ENCODE assay signal across 7 mouse cellular contexts in genomic region chr6:48675400-48675930, GRCm38 (mm10). TPM values are rescaled to one million over a fixed set of nuclear protein-coding genes. Genes with fewer than 3 reads are reported as not detected.
DNase-seq lines count a peak whose midpoint lies in the region; ATAC-seq and TF ChIP-seq lines count a peak whose summit lies in the region.

No protein-coding gene starts in this region.

- DNase-seq in left cerebral cortex, adult 2 months (ENCODE audit: extremely low spot score in 1 of 2, low spot score in 2 of 2) = no peak
- DNase-seq in left cerebral cortex, postnatal 4 days = no peak
- peak; percentile 20 for DNase-seq in brain, embryonic 14.5 days (ENCODE audit: low read depth)
- DNase-seq in hindbrain, embryonic 14.5 days (ENCODE audit: low spot score) = no peak
- peak; percentile 21 for DNase-seq in midbrain, embryonic 14.5 days
- no peak for DNase-seq in layer of hippocampus, adult 2 months (ENCODE audit: low spot score in 2 of 2)
- DNase-seq in adrenal gland, postnatal 10 days = no peak

- H3K9ac ChIP-seq in hindbrain, embryonic 14.5 days = no peak overlapping the region
- no peak overlapping the region for H3K9ac ChIP-seq in midbrain, embryonic 14.5 days (replicated peaks; ENCODE audit: low read length)

- no peak for TF ChIP-seq CTCF in left cerebral cortex, adult 2 months (IDR thresholded peaks at IDR 0.05)
- no peak for TF ChIP-seq CTCF in brain, embryonic 14.5 days (IDR thresholded peaks at IDR 0.05; ENCODE audit: borderline replicate concordance, extremely low read depth, insufficient read depth, insufficient read length)
- no peak for TF ChIP-seq CTCF in layer of hippocampus, adult 2 months (conservative IDR thresholded peaks at IDR 0.05)

- no peaks in the 10 kb centered on the region for H3K9me3 ChIP-seq in hindbrain, embryonic 14.5 days (ENCODE audit: control insufficient read depth, low read length)
- no peaks in the 10 kb centered on the region for H3K9me3 ChIP-seq in midbrain, embryonic 14.5 days (ENCODE audit: control insufficient read depth, low read length)

- intact Hi-C loops in left cerebral cortex, adult 2 months (cut with DNase I) = no loop called here
- intact Hi-C loops in left cerebral cortex, postnatal 4 days (cut with DNase I) = no loop called here

- H3K27ac ChIP-seq in left cerebral cortex, adult 2 months = no peak overlapping the region
- no peak overlapping the region for H3K27ac ChIP-seq in hindbrain, embryonic 14.5 days
- no peak overlapping the region for H3K27ac ChIP-seq in midbrain, embryonic 14.5 days (replicated peaks; ENCODE audit: low read depth, low read length)
- H3K27ac ChIP-seq in layer of hippocampus, adult 2 months = no peak overlapping the region

- no peak for ATAC-seq in hindbrain, embryonic 14.5 days (ENCODE audit: low FRiP score)
- ATAC-seq in midbrain, embryonic 14.5 days (ENCODE audit: low FRiP score, low TSS enrichment) = no peak

- TF ChIP-seq POLR2A in brain, embryonic 14.5 days (IDR thresholded peaks at IDR 0.05; ENCODE audit: borderline replicate concordance, extremely low read depth, insufficient read depth, insufficient read length, poor library complexity, severe bottlenecking) = no peak

- no peaks in the 10 kb centered on the region for H3K27me3 ChIP-seq in hindbrain, embryonic 14.5 days (ENCODE audit: control insufficient read depth, insufficient read depth, low read length)
- H3K27me3 ChIP-seq in midbrain, embryonic 14.5 days (ENCODE audit: control insufficient read depth, insufficient read depth, low read length) = no peaks in the 10 kb centered on the region

- WGBS in hindbrain, embryonic 14.5 days = 43% methylated on average over 10 of the region's 10 CpGs
- WGBS in midbrain, embryonic 14.5 days = 43% methylated on average over 10 of the region's 10 CpGs

- H3K36me3 ChIP-seq in hindbrain, embryonic 14.5 days (replicated peaks; ENCODE audit: control insufficient read depth, insufficient read depth) = no peaks in the 10 kb centered on the region
- no peaks in the 10 kb centered on the region for H3K36me3 ChIP-seq in midbrain, embryonic 14.5 days (ENCODE audit: control insufficient read depth, insufficient read depth, low read length)

- peak overlapping the region; percentile 13; the same call in 1 of the 2 replicates for H3K4me3 ChIP-seq in left cerebral cortex, adult 2 months
- H3K4me3 ChIP-seq in hindbrain, embryonic 14.5 days (replicated peaks; ENCODE audit: low read length) = no peak overlapping the region; the same call in 1 of the 2 replicates
- H3K4me3 ChIP-seq in midbrain, embryonic 14.5 days (replicated peaks; ENCODE audit: low read depth, low read length) = no peak overlapping the region
- no peak overlapping the region; the same call in 1 of the 2 replicates for H3K4me3 ChIP-seq in layer of hippocampus, adult 2 months

- H3K4me1 ChIP-seq in hindbrain, embryonic 14.5 days (replicated peaks; ENCODE audit: control insufficient read depth, insufficient read depth, low read length) = no peaks in the 10 kb centered on the region
- no peaks in the 10 kb centered on the region for H3K4me1 ChIP-seq in midbrain, embryonic 14.5 days (ENCODE audit: control insufficient read depth, insufficient read depth, low read length)

- H3K4me2 ChIP-seq in hindbrain, embryonic 14.5 days (replicated peaks) = peak overlapping the region; percentile 29
- H3K4me2 ChIP-seq in midbrain, embryonic 14.5 days (ENCODE audit: low read length) = peak overlapping the region; percentile 29; the same call in 1 of the 2 replicates

RNA-seq across cellular contexts. Expression of gene Gimap9, which starts 0.5 kb away (rescaled TPM):
- total RNA-seq in left cerebral cortex, adult 2 months (2021) = under 1 TPM; 0.57 to 0.75 TPM
- 1 to 10 TPM; 1.1 to 1.3 TPM for total RNA-seq in left cerebral cortex, postnatal 4 days (2021)
- 1.6 and 1.7 TPM in 2 replicates for polyA plus RNA-seq in brain, embryonic 14.5 days (2012; rRNA removed)
- 1.2 and 1.6 TPM in 2 replicates for polyA plus RNA-seq in hindbrain, embryonic 14.5 days (2014; fragmentation: Nextera tagmentation; extraction: Ambion mirVana)
- 0.98 and 2.1 TPM in 2 replicates for polyA plus RNA-seq in midbrain, embryonic 14.5 days (2014; fragmentation: Nextera tagmentation; extraction: Ambion mirVana)
- under 1 TPM; 0.42 to 0.44 TPM for total RNA-seq in layer of hippocampus, adult 2 months (2021)
- total RNA-seq in adrenal gland, postnatal 10 days (2021) = 1 to 10 TPM; 9.0 TPM

RNA-seq across cellular contexts. Expression of gene Gimap4, which starts 8.9 kb away (rescaled TPM):
- total RNA-seq in left cerebral cortex, adult 2 months (2021) = under 1 TPM in 1 of 2 experiments, not detected in 1; 0.33 TPM
- total RNA-seq in left cerebral cortex, postnatal 4 days (2021) = 1 to 10 TPM in 1 of 2 experiments, under 1 TPM in 1; 0.77 to 1.4 TPM
- polyA plus RNA-seq in brain, embryonic 14.5 days (2012; rRNA removed) = 1.2 and 1.6 TPM in 2 replicates
- polyA plus RNA-seq in hindbrain, embryonic 14.5 days (2014; fragmentation: Nextera tagmentation; extraction: Ambion mirVana) = 1.5 and 1.9 TPM in 2 replicates
- 0.63 and 1.4 TPM in 2 replicates for polyA plus RNA-seq in midbrain, embryonic 14.5 days (2014; fragmentation: Nextera tagmentation; extraction: Ambion mirVana)
- total RNA-seq in layer of hippocampus, adult 2 months (2021) = not detected
- 10 to 100 TPM; 50.2 to 52.8 TPM for total RNA-seq in adrenal gland, postnatal 10 days (2021)

RNA-seq across cellular contexts. Expression of gene Gimap8, which starts 28.4 kb away (rescaled TPM):
- under 1 TPM; 0.77 to 0.81 TPM for total RNA-seq in left cerebral cortex, adult 2 months (2021)
- total RNA-seq in left cerebral cortex, postnatal 4 days (2021) = 1 to 10 TPM; 1.2 to 1.6 TPM
- 0.81 and 1.6 TPM in 2 replicates for polyA plus RNA-seq in brain, embryonic 14.5 days (2012; rRNA removed)
- 0.12 and 0.16 TPM in 2 replicates for polyA plus RNA-seq in hindbrain, embryonic 14.5 days (2014; fragmentation: Nextera tagmentation; extraction: Ambion mirVana)
- polyA plus RNA-seq in midbrain, embryonic 14.5 days (2014; fragmentation: Nextera tagmentation; extraction: Ambion mirVana) = 0.17 and 0.32 TPM in 2 replicates
- under 1 TPM; 0.81 to 0.97 TPM for total RNA-seq in layer of hippocampus, adult 2 months (2021)
- 10 to 100 TPM; 11.7 to 14.8 TPM for total RNA-seq in adrenal gland, postnatal 10 days (2021)

RNA-seq across cellular contexts. Expression of gene Gimap6, which starts 32.6 kb away (rescaled TPM):
- 1 to 10 TPM; 4.9 to 5.1 TPM for total RNA-seq in left cerebral cortex, adult 2 months (2021)
- total RNA-seq in left cerebral cortex, postnatal 4 days (2021) = 1 to 10 TPM; 6.0 to 6.3 TPM
- polyA plus RNA-seq in brain, embryonic 14.5 days (2012; rRNA removed) = 3.5 and 5.2 TPM in 2 replicates
- polyA plus RNA-seq in hindbrain, embryonic 14.5 days (2014; fragmentation: Nextera tagmentation; extraction: Ambion mirVana) = 7.2 and 8.7 TPM in 2 replicates
- 3.9 and 8.0 TPM in 2 replicates for polyA plus RNA-seq in midbrain, embryonic 14.5 days (2014; fragmentation: Nextera tagmentation; extraction: Ambion mirVana)
- total RNA-seq in layer of hippocampus, adult 2 months (2021) = 1 to 10 TPM; 4.2 to 5.5 TPM
- total RNA-seq in adrenal gland, postnatal 10 days (2021) = 10 to 100 TPM; 70.8 to 75.9 TPM

RNA-seq across cellular contexts. Expression of gene Gm28053, which starts 42.9 kb away (rescaled TPM):
- total RNA-seq in left cerebral cortex, adult 2 months (2021) = 1 to 10 TPM in 1 of 2 experiments, not detected in 1; 1.9 TPM
- total RNA-seq in left cerebral cortex, postnatal 4 days (2021) = not detected
- polyA plus RNA-seq in brain, embryonic 14.5 days (2012; rRNA removed) = 0.40 TPM in 1 of 2 replicates, not detected in the other
- 0.71 TPM in 1 of 2 replicates, not detected in the other for polyA plus RNA-seq in hindbrain, embryonic 14.5 days (2014; fragmentation: Nextera tagmentation; extraction: Ambion mirVana)
- 1.00 TPM in 1 of 2 replicates, not detected in the other for polyA plus RNA-seq in midbrain, embryonic 14.5 days (2014; fragmentation: Nextera tagmentation; extraction: Ambion mirVana)
- total RNA-seq in layer of hippocampus, adult 2 months (2021) = not detected
- 10 to 100 TPM in 1 of 2 experiments, 1 to 10 TPM in 1; 9.1 to 10.3 TPM for total RNA-seq in adrenal gland, postnatal 10 days (2021)

Comparison
In these comparisons a context has a peak if more than half of its experiments do, and no peak if none do; other contexts are left out.
1. DNase-seq: peak in brain, embryonic 14.5 days (single experiment) and midbrain, embryonic 14.5 days (single experiment); none in left cerebral cortex, adult 2 months (0 of 2), left cerebral cortex, postnatal 4 days (single experiment), hindbrain, embryonic 14.5 days (single experiment), layer of hippocampus, adult 2 months (0 of 2) and adrenal gland, postnatal 10 days (single experiment).
2. RNA of gene Gimap9, which starts 0.5 kb away (total RNA-seq): 9.0 TPM in adrenal gland, postnatal 10 days; 1.1 to 1.3 TPM in left cerebral cortex, postnatal 4 days, 0.57 to 0.75 TPM in left cerebral cortex, adult 2 months and 0.42 to 0.44 TPM in layer of hippocampus, adult 2 months; every median in the first group is over 4 times any median in the second.
3. RNA of gene Gimap4, which starts 8.9 kb away (total RNA-seq): 50.2 to 52.8 TPM in adrenal gland, postnatal 10 days; 0.77 to 1.4 TPM in left cerebral cortex, postnatal 4 days, 0.33 TPM in left cerebral cortex, adult 2 months and not detected in layer of hippocampus, adult 2 months; every median in the first group is over 10 times any median in the second.
4. RNA of gene Gimap8, which starts 28.4 kb away (total RNA-seq): 11.7 to 14.8 TPM in adrenal gland, postnatal 10 days; 1.2 to 1.6 TPM in left cerebral cortex, postnatal 4 days, 0.81 to 0.97 TPM in layer of hippocampus, adult 2 months and 0.77 to 0.81 TPM in left cerebral cortex, adult 2 months; every median in the first group is over 4 times any median in the second.